Mouse (Mus musculus): ENCODE results near the gene Tspo. TPM values are rescaled to one million over a fixed set of nuclear protein-coding genes. Genes with fewer than 3 reads are reported as not detected.

Tspo gene
- total and polyA plus RNA-seq, 3 experiments: 66.5 to 80.0 TPM; not detected in 1

DNA sequence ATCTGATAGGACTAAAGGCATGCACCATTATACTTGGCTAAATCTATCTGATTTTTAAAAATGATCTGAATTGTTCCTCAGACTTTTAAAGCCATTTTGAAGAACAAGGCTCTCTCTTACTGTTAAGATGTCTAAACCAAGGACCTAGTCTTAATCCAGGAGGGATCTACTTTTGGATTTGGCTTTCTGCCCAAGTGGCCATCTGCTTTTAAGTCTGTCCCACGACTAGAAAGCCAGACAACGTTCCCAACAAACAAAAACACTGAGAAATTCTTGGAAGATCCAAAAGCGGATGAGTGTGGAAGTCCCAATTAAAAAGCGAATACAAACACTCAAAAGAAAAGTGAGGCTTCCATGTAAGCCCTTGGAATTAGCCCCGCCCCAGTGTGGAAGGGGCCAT is 48.4 kb upstream of the Tspo start:
- Histone ChIP-seq H3K27me3 (ENCODE audit: control insufficient read depth in 1 of 2, insufficient read depth in 2 of 2, low read length in 2 of 2) (peaks cover 0 to 1% of the 10 kb centered on the region in 2 experiments; a peak in 2 of 4 replicates), H3K4me3 (ENCODE audit: control insufficient read depth in 1 of 2, insufficient read depth in 1 of 2, low read depth in 2 of 2, low read length in 2 of 2) (no peak overlapping the region), H3K79me2 (ENCODE audit: control insufficient read depth, insufficient read depth, low read length, poor library complexity) (no peaks in the 10 kb centered on the region; the same call in 1 of the 2 replicates), H3K36me3 (ENCODE audit: control insufficient read depth in 1 of 2, insufficient read depth in 2 of 2, low read length in 2 of 2) (peaks cover 0 to 2% of the 10 kb centered on the region in 2 experiments; a peak in 1 of 4 replicates), H3K4me1 (ENCODE audit: control insufficient read depth in 1 of 2, insufficient read depth in 2 of 2, low read length in 2 of 2) (peaks cover 0 to 7% of the 10 kb centered on the region in 2 experiments; a peak in 1 of 4 replicates), H3K9ac (ENCODE audit: control insufficient read depth, low read depth, low read length, poor library complexity, severe bottlenecking) (no peak overlapping the region), H3K27ac (ENCODE audit: control insufficient read depth, low read depth, low read length) (no peak overlapping the region), H3K9me3 (replicated peaks; ENCODE audit: insufficient read depth, low read length) (no peaks in the 10 kb centered on the region)
- TF ChIP-seq MAFK (IDR thresholded peaks at IDR 0.05; ENCODE audit: borderline replicate concordance, low read depth, low read length): no peak
- no peak for TF ChIP-seq ZNF384 (IDR thresholded peaks at IDR 0.05; ENCODE audit: low read depth, low read length)
- no peak for TF ChIP-seq USF2 (IDR thresholded peaks at IDR 0.05; ENCODE audit: borderline replicate concordance in 1 of 2, insufficient read depth in 1 of 2, low read depth in 1 of 2, low read length in 2 of 2)
- no peak for TF ChIP-seq RCOR1 (IDR thresholded peaks at IDR 0.05; ENCODE audit: low read depth, low read length)
- TF ChIP-seq POLR2AphosphoS2 (IDR thresholded peaks at IDR 0.05; ENCODE audit: low read length): no peak
- no peak for TF ChIP-seq MAZ (IDR thresholded peaks at IDR 0.05; ENCODE audit: low read depth, low read length)
- no peak for TF ChIP-seq ETS1 (IDR thresholded peaks at IDR 0.05; ENCODE audit: low read depth, low read length)
- TF ChIP-seq CHD2 (IDR thresholded peaks at IDR 0.05; ENCODE audit: low read length): no peak
- TF ChIP-seq CHD1 (IDR thresholded peaks at IDR 0.05; ENCODE audit: low read depth, low read length): no peak
- no peak for TF ChIP-seq TBP (IDR thresholded peaks at IDR 0.05; ENCODE audit: low read depth, low read length)
- no peak for TF ChIP-seq MYB (IDR thresholded peaks at IDR 0.05; ENCODE audit: low read depth, low read length)
- no peak for TF ChIP-seq UBTF (IDR thresholded peaks at IDR 0.05; ENCODE audit: borderline replicate concordance, insufficient read depth, low read depth, low read length)
- no peak for TF ChIP-seq HCFC1 (IDR thresholded peaks at IDR 0.05; ENCODE audit: low read depth, low read length)
- TF ChIP-seq SMC3 (IDR thresholded peaks at IDR 0.05; ENCODE audit: low read depth, low read length): no peak
- TF ChIP-seq TAL1 (IDR thresholded peaks at IDR 0.05; ENCODE audit: low read length): no peak
- no peak for TF ChIP-seq NRF1 (IDR thresholded peaks at IDR 0.05; ENCODE audit: insufficient read depth, low read depth, low read length, poor library complexity, severe bottlenecking)
- TF ChIP-seq ZKSCAN1 (IDR thresholded peaks at IDR 0.05; ENCODE audit: low read depth, low read length): no peak
- TF ChIP-seq KAT2A (conservative IDR thresholded peaks at IDR 0.05; ENCODE audit: low read depth, low read length): no peak
- TF ChIP-seq CTCF (IDR thresholded peaks at IDR 0.05 in 2 of 3, conservative IDR thresholded peaks at IDR 0.05 in 1 of 3; ENCODE audit: control insufficient read depth in 1 of 3, insufficient read depth in 1 of 3, low read depth in 2 of 3, low read length in 3 of 3, poor library complexity in 1 of 3, severe bottlenecking in 1 of 3): no peak
- no peak for TF ChIP-seq JUND (IDR thresholded peaks at IDR 0.05; ENCODE audit: low read depth, low read length)
- no peak for DNase-seq (ENCODE audit: low read depth, low spot score)

All from MEL (cell line).